Mouse (Mus musculus) intestine, embryonic 16.5 days (tissue): ENCODE data around the gene Gal. TPM values are rescaled to one million over a fixed set of nuclear protein-coding genes. Genes with fewer than 3 reads are reported as not detected.
A peak's percentile ranks its signal among the peaks of the same experiment; 100 is the strongest.

ENCODE experiments used
- ATAC-seq: fragments of 200-750 bp; cut with Nextera tagmentation; 2 replicates; pipeline ENCODE4 v1.8.0; 2017; ENCODE audit warnings: moderate TSS enrichment, moderate library complexity
- H3K27ac ChIP-seq: fragments of 300-500 bp; sonication (generic); 2 replicates; pipeline ENCODE4 v1.5.1; 2014; ENCODE audit warnings: mild to moderate bottlenecking, low read length
- H3K27me3 ChIP-seq: fragments of 300-500 bp; sonication (generic); replicated peaks from 2 replicates; pipeline ENCODE4 v1.6.1; 2014; ENCODE audit warnings: low read length, control low read depth, mixed read lengths; ENCODE audit not compliant: control insufficient read depth, insufficient read depth
- H3K36me3 ChIP-seq: fragments of 300-500 bp; sonication (generic); 2 replicates; pipeline ENCODE4 v1.6.1; 2014; ENCODE audit warnings: low read length, control low read depth; ENCODE audit not compliant: control insufficient read depth, insufficient read depth
- H3K4me1 ChIP-seq: fragments of 300-500 bp; sonication (generic); 2 replicates; pipeline ENCODE4 v1.6.1; 2014; ENCODE audit warnings: low read length, control low read depth, mixed read lengths; ENCODE audit not compliant: control insufficient read depth, insufficient read depth
- H3K4me2 ChIP-seq: fragments of 300-500 bp; sonication (generic); 2 replicates; pipeline ENCODE4 v1.6.1; 2014; ENCODE audit warnings: low read depth, low read length, control low read depth
- H3K4me3 ChIP-seq: fragments of 300-500 bp; sonication (generic); 2 replicates; pipeline ENCODE4 v1.5.1; 2014; ENCODE audit warnings: mild to moderate bottlenecking, low read length
- H3K9ac ChIP-seq: fragments of 300-500 bp; sonication (generic); 2 replicates; pipeline ENCODE4 v1.6.1; 2014; ENCODE audit warnings: low read depth, low read length
- H3K9me3 ChIP-seq: fragments of 300-500 bp; sonication (generic); 2 replicates; pipeline ENCODE4 v1.6.1; 2016; ENCODE audit warnings: low read length, control low read depth; ENCODE audit not compliant: control insufficient read depth
- WGBS: fragments of 180-500 bp; shearing (Covaris S2); extraction: QIAGEN DNeasy Blood & Tissue Kit; methylation state at CpG from one replicate; pipeline ENCODE4 v1.1.7; 2014; 5-methylcytosine and 5-hydroxymethylcytosine counted together
- polyA plus RNA-seq: library from polyadenylated mRNA; unstranded; fragments of >200 nt; fragmentation: Nextera tagmentation; extraction: Ambion mirVana; gene quantifications from 2 replicates; pipeline ENCODE4 v1.2.1, GENCODE M21; 2015

The Gal gene
- polyA plus RNA-seq, 1 experiment from 2014 or later, result 16.7 TPM

DNA sequence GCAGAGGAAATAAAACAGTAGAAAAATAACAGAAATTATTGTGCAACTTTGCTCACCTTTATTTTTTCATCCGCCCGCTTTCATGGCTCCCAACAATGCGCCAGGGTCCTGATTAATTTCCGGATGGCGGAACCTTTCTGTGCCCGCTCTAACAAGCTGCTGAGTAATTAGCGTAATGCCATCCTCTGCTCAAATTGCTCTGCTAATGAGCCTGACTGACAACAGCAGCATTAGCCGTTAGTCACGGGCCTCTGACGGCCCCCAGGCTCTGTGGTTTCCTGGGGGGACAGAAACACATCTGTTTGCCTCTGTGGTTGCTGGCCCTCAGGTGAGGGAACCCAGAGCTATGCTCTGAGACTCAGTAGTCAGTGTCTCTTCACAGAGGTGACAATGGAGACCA lies 26.7 kb upstream of the Gal start:
- H3K9me3 ChIP-seq, result no peaks in the 10 kb centered on the region
- ATAC-seq, result no peak
- H3K4me3 ChIP-seq, result no peak overlapping the region
- H3K9ac ChIP-seq, result no peak overlapping the region
- H3K36me3 ChIP-seq, result no peaks in the 10 kb centered on the region
- no peak overlapping the region for H3K4me2 ChIP-seq
- H3K27ac ChIP-seq, result no peak overlapping the region
- no peaks in the 10 kb centered on the region for H3K27me3 ChIP-seq
- H3K4me1 ChIP-seq, result no peaks in the 10 kb centered on the region
- 66% methylated on average over 10 of the region's 10 CpGs for WGBS

DNA sequence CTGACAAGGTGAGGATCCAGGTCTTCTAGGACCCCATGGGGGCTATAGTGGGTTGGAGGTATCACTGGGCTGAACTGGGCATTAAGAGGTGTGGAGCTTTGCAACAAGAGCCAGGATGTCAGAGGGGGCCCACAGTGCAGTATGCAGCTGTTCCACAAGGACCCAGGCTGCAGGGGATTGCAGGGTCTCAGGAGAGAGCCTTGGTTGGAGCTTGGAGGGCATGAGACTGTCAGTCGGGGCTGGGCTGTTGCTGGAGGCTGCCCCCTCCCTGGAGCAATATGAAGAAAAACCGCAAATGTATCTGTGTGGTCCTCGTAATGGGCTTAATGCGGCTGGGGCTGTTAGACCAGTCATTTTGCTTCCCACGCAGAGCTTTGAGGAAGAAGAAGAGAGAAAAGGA lies 26.3 kb upstream of the Gal start:
- H3K9me3 ChIP-seq, result no peaks in the 10 kb centered on the region
- H3K36me3 ChIP-seq, result no peaks in the 10 kb centered on the region
- ATAC-seq, result no peak
- H3K4me3 ChIP-seq, result no peak overlapping the region
- H3K9ac ChIP-seq, result no peak overlapping the region
- no peaks in the 10 kb centered on the region for H3K27me3 ChIP-seq
- no peaks in the 10 kb centered on the region for H3K4me1 ChIP-seq
- no peak overlapping the region for H3K27ac ChIP-seq
- WGBS, result 64% methylated on average over 5 of the region's 5 CpGs
- H3K4me2 ChIP-seq, result no peak overlapping the region

DNA sequence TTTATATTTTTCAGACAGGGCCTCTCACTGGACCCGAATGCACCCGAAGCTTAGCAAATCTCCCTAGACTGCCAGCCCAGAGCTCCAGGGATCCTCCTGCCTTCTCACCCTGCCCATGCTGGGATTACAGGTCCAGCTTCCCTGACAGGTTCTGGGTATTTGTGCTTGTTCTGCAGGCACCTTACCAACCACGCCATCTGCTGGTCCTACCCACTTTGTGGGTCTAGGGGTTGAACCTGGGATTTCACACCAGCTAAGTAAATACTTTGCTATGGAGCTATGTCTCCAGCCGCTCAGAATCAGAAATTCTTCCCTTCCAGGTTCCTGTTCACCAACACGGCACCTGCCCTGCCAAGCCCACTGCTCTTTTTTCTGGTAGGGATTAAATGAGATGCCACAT lies 23.6 kb upstream of the Gal start:
- H3K4me3 ChIP-seq, result no peak overlapping the region
- H3K27ac ChIP-seq, result no peak overlapping the region
- WGBS, result 61% methylated on average over 5 of the region's 5 CpGs
- H3K4me2 ChIP-seq, result no peak overlapping the region
- no peaks in the 10 kb centered on the region for H3K4me1 ChIP-seq
- no peaks in the 10 kb centered on the region for H3K9me3 ChIP-seq
- H3K36me3 ChIP-seq, result no peaks in the 10 kb centered on the region
- no peak overlapping the region for H3K9ac ChIP-seq
- ATAC-seq, result no peak
- no peaks in the 10 kb centered on the region for H3K27me3 ChIP-seq

DNA sequence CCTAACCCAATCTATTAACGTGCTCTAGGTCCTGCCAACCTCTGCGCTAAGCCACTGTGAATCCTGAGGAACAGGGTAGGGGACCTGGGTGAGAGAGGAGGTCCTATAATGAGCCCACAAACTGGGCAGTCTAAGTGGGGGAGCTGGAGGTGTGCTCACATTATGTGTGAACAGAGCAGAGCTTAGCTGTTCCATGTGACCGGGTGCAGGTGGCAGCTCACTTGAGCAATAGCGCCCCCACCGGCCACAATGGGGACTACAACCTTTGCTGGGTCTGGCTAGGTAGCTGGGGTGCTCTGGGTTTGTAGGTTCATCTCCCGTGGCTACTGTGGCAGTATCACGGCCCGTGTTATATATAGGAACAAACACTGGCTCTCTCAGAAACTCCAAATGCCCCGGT lies 22.5 kb upstream of the Gal start:
- peak; percentile 21; the same call in 1 of the 2 replicates for ATAC-seq
- H3K9ac ChIP-seq, result no peak overlapping the region
- H3K9me3 ChIP-seq, result no peaks in the 10 kb centered on the region
- WGBS, result 57% methylated on average over 9 of the region's 9 CpGs
- no peak overlapping the region for H3K27ac ChIP-seq
- H3K27me3 ChIP-seq, result no peaks in the 10 kb centered on the region
- no peaks in the 10 kb centered on the region for H3K36me3 ChIP-seq
- no peak overlapping the region for H3K4me2 ChIP-seq
- no peaks in the 10 kb centered on the region for H3K4me1 ChIP-seq
- no peak overlapping the region for H3K4me3 ChIP-seq

DNA sequence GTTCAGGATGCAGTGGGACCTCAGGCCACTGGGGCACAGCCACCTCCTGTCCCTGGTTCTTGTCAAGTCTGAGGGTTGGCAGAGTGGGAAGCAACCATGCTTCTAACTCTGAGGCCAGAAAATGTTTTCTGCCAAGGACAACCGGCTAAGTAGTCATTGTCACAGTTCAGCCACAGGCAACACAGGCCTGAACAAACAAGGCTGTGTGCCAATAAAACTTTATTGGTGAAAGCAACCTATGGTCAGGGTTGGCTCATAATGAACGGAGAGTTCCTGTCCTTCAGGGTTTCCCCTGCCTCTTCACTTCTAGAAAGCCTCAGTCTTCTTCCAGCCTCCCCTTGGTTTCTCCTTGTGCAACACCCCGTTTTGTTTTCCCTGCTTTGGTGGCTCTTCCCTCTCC lies 21.5 kb upstream of the Gal start:
- no peak overlapping the region for H3K9ac ChIP-seq
- H3K4me1 ChIP-seq, result no peaks in the 10 kb centered on the region
- 59% methylated on average over 3 of the region's 3 CpGs for WGBS
- H3K27ac ChIP-seq, result no peak overlapping the region
- no peak overlapping the region for H3K4me3 ChIP-seq
- no peaks in the 10 kb centered on the region for H3K36me3 ChIP-seq
- H3K4me2 ChIP-seq, result no peak overlapping the region
- ATAC-seq, result no peak
- no peaks in the 10 kb centered on the region for H3K27me3 ChIP-seq
- no peaks in the 10 kb centered on the region for H3K9me3 ChIP-seq

DNA sequence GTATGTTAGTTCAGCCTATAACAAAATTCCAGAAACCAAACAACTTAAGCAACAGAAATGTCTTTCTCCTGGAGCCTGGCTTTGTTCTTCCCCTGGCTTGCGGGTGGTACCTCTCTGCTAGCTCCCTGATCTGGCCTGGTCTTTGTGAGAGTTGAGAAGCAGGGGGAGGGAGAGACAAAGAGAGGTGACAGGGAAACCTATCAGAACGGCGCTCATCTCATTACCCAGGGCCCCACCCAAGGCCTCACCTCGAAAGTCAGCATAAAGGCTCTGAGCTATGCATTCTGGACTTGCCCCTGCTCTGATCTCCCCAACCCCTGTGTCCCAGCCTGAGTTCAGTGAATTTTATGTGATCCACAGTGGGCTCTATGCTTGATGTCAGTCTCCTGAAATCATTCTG lies 20.3 kb upstream of the Gal start:
- Histone ChIP-seq H3K4me2 (no peak overlapping the region), H3K9me3 (no peaks in the 10 kb centered on the region), H3K27me3 (no peaks in the 10 kb centered on the region), H3K4me1 (no peaks in the 10 kb centered on the region), H3K4me3 (no peak overlapping the region), H3K36me3 (no peaks in the 10 kb centered on the region), H3K27ac (no peak overlapping the region), H3K9ac (no peak overlapping the region)
- 45% methylated on average over 4 of the region's 4 CpGs for WGBS
- no peak for ATAC-seq

DNA sequence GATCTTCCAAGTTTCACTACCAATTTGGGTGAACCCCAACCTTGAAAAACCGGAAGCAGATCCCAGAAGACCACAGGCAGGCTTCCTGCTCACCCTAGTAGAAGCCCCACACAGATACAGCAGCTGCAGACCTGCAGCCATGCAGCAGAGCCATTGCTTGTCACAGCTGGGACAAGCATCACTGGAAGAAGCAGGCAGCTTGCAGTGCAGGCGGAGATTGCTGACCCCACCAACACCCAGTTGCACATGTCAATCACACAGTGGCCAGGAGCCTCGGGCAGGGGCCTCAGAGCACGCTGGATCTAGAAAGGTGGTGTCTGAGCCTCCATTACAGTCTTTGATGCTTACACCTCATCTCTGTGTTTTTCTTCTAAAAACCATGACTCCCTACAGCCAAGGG lies 19.8 kb upstream of the Gal start:
- Histone ChIP-seq H3K27me3 (no peaks in the 10 kb centered on the region), H3K4me3 (no peak overlapping the region), H3K4me2 (no peak overlapping the region), H3K9me3 (no peaks in the 10 kb centered on the region), H3K36me3 (no peaks in the 10 kb centered on the region), H3K9ac (no peak overlapping the region), H3K4me1 (no peaks in the 10 kb centered on the region), H3K27ac (no peak overlapping the region)
- no peak for ATAC-seq
- WGBS, result 48% methylated on average over 4 of the region's 4 CpGs

DNA sequence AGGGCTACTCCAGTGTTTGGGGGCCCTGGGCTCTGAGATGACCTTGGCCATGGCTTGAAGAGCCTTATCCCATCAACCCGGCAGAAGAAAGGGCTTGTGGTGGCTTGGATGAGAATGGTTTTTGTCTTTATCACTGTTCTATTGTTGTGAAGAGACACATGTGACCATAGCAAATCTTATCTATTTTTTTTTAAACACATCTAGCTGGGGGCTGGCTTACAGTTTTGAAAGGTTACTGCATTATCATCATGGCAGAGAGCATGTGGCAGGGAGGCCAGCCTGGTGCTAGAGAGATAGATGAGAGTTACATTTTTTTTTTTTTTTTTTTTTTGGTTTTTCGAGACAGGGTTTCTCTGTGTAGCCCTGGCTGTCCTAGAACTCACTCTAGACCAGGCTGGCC lies 17.6 kb upstream of the Gal start:
- H3K27me3 ChIP-seq, result no peaks in the 10 kb centered on the region
- no peaks in the 10 kb centered on the region for H3K9me3 ChIP-seq
- no peak overlapping the region for H3K27ac ChIP-seq
- no peak overlapping the region for H3K9ac ChIP-seq
- no peaks in the 10 kb centered on the region for H3K4me1 ChIP-seq
- no peak overlapping the region for H3K4me3 ChIP-seq
- ATAC-seq, result no peak
- 80% methylated on average over 1 of the region's 2 CpGs for WGBS
- no peaks in the 10 kb centered on the region for H3K36me3 ChIP-seq
- no peak overlapping the region for H3K4me2 ChIP-seq

DNA sequence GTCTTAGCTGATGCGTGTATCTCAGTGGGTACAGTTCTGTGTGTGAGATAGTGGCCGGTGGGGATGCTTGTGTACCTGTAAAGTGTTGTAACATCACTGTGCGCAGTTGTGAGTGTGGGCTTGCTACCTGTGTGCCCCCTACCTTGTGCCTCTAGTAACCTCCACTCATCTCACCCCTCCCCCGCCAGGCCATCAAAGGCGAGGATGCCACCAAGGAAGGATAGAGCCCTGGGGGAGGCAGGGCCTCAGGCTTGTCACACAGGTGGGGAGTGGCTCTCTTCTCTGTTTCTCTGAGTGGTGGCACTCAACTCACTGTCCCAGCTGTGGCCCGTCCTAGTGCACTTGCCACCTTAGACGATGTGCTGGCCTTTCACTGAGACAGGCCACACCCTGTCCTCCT lies 16.7 kb upstream of the Gal start:
- no peak overlapping the region for H3K4me3 ChIP-seq
- no peaks in the 10 kb centered on the region for H3K9me3 ChIP-seq
- WGBS, result 69% methylated on average over 7 of the region's 7 CpGs

DNA sequence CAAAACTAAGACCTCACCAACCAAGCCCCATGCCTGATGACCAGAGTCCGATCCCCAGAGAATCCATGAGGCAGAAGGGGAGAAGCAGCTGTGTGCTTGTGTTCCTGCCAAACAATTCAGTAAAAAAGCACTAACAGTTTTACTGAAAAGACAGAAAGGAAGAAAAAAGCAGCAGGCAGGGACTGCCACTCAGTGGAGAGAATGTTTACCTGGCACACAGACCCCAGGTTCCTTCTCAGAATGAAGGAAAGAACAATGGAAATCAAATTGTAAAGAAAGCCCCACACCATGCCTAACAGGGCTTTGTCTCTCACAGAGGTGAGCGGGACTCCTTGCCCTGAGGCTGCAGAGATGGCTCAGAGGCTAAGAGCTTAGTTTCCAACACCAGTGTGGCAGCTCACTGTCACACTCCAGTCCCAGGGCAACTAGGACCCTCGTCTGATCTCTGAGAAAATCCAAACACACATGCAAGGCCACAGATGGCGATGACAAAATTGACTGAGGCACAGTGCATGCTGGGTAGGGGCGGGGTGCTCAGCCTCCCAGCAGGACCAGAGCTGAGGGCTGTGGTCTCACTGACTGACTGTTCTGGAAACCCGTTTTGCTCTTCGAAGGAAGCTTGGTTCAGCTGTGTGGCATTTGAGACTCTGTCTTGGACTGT lies 14.9 kb upstream of the Gal start:
- Histone ChIP-seq H3K27me3 (no peaks in the 10 kb centered on the region), H3K9ac (no peak overlapping the region), H3K27ac (no peak overlapping the region), H3K4me1 (0 out of 2 replicates have a peak, but pooled peaks cover 1% of the 10 kb centered on the region), H3K9me3 (no peaks in the 10 kb centered on the region), H3K4me3 (no peak overlapping the region), H3K4me2 (no peak overlapping the region), H3K36me3 (no peaks in the 10 kb centered on the region)
- 55% methylated on average over 7 of the region's 7 CpGs for WGBS
- ATAC-seq, result no peak

More for the DNA sequence above, 16.7 kb upstream of the Gal start:
- Histone ChIP-seq H3K27me3 (no peaks in the 10 kb centered on the region), H3K27ac (no peak overlapping the region), H3K4me1 (no peaks in the 10 kb centered on the region), H3K36me3 (no peaks in the 10 kb centered on the region), H3K4me2 (no peak overlapping the region), H3K9ac (no peak overlapping the region)
- ATAC-seq, result no peak
